ENCODE assay signal across 9 mouse cellular contexts in the genomic region with DNA sequence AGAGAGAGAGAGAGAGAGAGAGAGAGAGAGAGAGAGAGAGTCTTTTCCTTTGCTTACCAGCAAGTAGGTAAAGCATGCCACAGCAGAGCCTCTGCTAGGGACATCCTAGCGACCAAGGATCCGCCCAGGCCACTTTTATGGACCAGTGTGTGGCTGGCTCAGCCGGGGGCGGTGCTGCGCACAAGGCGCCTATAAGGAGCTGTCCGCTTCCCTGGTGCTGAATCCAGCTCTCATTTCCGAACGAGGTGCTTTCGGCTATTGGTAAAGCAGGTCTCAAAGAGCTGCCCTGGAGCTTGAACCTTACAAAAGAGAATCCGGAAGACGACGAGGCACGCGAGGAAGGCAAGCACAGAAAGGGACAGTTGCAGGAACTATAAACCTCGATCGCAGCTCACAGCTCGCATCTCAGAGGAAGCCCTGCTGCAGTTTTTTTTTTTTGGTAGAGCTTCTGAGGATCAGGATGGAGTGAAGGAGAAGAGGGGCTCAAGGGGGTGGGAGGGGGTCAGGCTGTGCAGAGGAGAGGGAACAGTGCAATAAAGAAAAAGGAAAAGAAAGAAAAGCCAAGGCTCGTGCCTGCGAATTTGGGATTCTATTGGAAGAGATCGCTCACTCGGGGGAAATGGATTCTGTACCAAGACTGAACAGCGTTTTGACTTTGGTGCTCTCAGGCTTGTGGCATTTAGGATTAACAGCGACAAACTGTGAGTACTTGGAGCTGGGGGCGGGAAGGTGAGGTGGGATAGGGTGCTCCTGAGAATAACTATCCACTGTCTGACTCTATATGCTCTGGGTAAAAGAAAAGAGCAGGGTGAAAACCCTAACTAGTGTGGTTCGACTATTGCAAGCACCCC. TPM values are rescaled to one million over a fixed set of nuclear protein-coding genes. Genes with fewer than 3 reads are reported as not detected.
DNase-seq lines count a peak whose midpoint lies in the region; ATAC-seq and TF ChIP-seq lines count a peak whose summit lies in the region.
"Had no signal": no experiment of that assay in that cellular context is flagged by ENCODE, and none has a peak within 500 bp of the region (broad histone marks: within the 10 kb centered on the region; RNA-seq: fewer than 3 reads in every experiment).

A gene (plus strand): TSS at position 239 of the 851 bp plus-strand sequence.

- TF ChIP-seq EP300 in liver, postnatal 0 days (IDR thresholded peaks at IDR 0.05; ENCODE audit: low read depth) = no peak

- peak; percentile 62 for DNase-seq in heart, adult 11 months
- DNase-seq in heart, adult 8-10 months (ENCODE audit: low spot score) = no peak
- DNase-seq in embryo, embryonic 9.5 days (ENCODE audit: extremely low spot score) = peak; percentile 71
- peak; percentile 78 for DNase-seq in kidney, postnatal 10 days
- peak; percentile 29 for DNase-seq in liver, postnatal 0 days
- DNase-seq in ovary, postnatal 36 days (ENCODE audit: low spot score) = peak; percentile 77

- 0 out of 2 replicates have a peak, but pooled peaks have one; percentile 18 for ATAC-seq in heart, embryonic 15.5 days (replicated peaks; ENCODE audit: insufficient number of reproducible peaks, insufficient read depth, low FRiP score, low read depth)
- ATAC-seq in liver, postnatal 0 days = no peak
- ATAC-seq in erythroblast, adult 5-6 weeks (replicated peaks; ENCODE audit: low FRiP score, poor library complexity, severe bottlenecking) = no peak

- H3K27me3 ChIP-seq in heart, embryonic 15.5 days = no peaks in the 10 kb centered on the region
- H3K27me3 ChIP-seq in liver, postnatal 0 days (ENCODE audit: insufficient read depth, low read length) = no peaks in the 10 kb centered on the region

- H3K4me1 ChIP-seq in heart, embryonic 15.5 days (replicated peaks) = no peaks in the 10 kb centered on the region
- no peaks in the 10 kb centered on the region for H3K4me1 ChIP-seq in liver, postnatal 0 days (ENCODE audit: insufficient read depth)

- H3K9ac ChIP-seq in heart, embryonic 15.5 days = no peak within 1 kb of the TSS
- H3K9ac ChIP-seq in liver, postnatal 0 days (replicated peaks) = no peak within 1 kb of the TSS

- H3K4me3 ChIP-seq in heart, embryonic 15.5 days = no peak within 1 kb of the TSS
- H3K4me3 ChIP-seq in liver, postnatal 0 days (ENCODE audit: low read depth, low read length) = no peak within 1 kb of the TSS

- H3K9me3 ChIP-seq in heart, embryonic 15.5 days (replicated peaks) = no peaks in the 10 kb centered on the region
- no peaks in the 10 kb centered on the region for H3K9me3 ChIP-seq in liver, postnatal 0 days (ENCODE audit: low read length)

- H3K27ac ChIP-seq in heart, embryonic 15.5 days = no peak within 1 kb of the TSS
- no peak within 1 kb of the TSS for H3K27ac ChIP-seq in liver, postnatal 0 days (ENCODE audit: low read depth)

- WGBS in heart, embryonic 15.5 days = 12% methylated on average over 26 of the region's 26 CpGs
- 12% methylated on average over 26 of the region's 26 CpGs for WGBS in liver, postnatal 0 days (ENCODE audit: insufficient replicate concordance)

- no peaks in the 10 kb centered on the region for H3K36me3 ChIP-seq in heart, embryonic 15.5 days
- H3K36me3 ChIP-seq in liver, postnatal 0 days (replicated peaks; ENCODE audit: insufficient read depth, low read length) = no peaks in the 10 kb centered on the region

- H3K4me2 ChIP-seq in heart, embryonic 15.5 days = no peak within 1 kb of the TSS
- H3K4me2 ChIP-seq in liver, postnatal 0 days (ENCODE audit: low read depth, low read length) = no peak within 1 kb of the TSS

- TF ChIP-seq CTCF in liver, postnatal 0 days (IDR thresholded peaks at IDR 0.05; ENCODE audit: low read depth) = no peak

RNA-seq across cellular contexts. Expression of the gene that starts here (rescaled TPM):
- not detected for total RNA-seq in heart, adult 8-10 months (2022)
- 0.03 TPM in 1 of 2 replicates, not detected in the other for polyA plus RNA-seq in heart, embryonic 15.5 days (2015; fragmentation: Nextera tagmentation; extraction: Ambion mirVana)
- not detected in 2 replicates for polyA plus RNA-seq in liver, postnatal 0 days (2015; fragmentation: Nextera tagmentation; extraction: Ambion mirVana)
- total RNA-seq in erythroblast, adult 5-6 weeks (2015; ENCODE audit: low replicate concordance) = not detected in 2 replicates
- 0.14 TPM in 1 of 2 replicates, not detected in the other for total RNA-seq in erythroblast, adult 5-6 weeks (2017; ENCODE audit: low replicate concordance)
- polyA plus RNA-seq: gonadal fat pad, adult 2 months had no signal

Comparison
In these comparisons a context has a peak if more than half of its experiments do, and no peak if none do; other contexts are left out.
1. Peak in ATAC-seq in heart, embryonic 15.5 days; RNA of the gene not detected or under 1 TPM.
2. Peak in DNase-seq in liver, postnatal 0 days; RNA of the gene not detected or under 1 TPM.